Mouse (Mus musculus) brain, embryonic 14.5 days (tissue): ENCODE measurements at regions not wholly inside any gene's neighbourhood (a gene's known extent, or its start where the extent isn't known, plus 50 kb on each side); places are given as distances from the start of the nearest gene placed in this dataset.

Experiments used
- CTCF ChIP-seq: fragments of 200-500 bp; IDR thresholded peaks from 2 replicates; pipeline ENCODE4 v1.5.1; 2012; ENCODE audit warnings: inconsistent platforms, mild to moderate bottlenecking, moderate library complexity, borderline replicate concordance; ENCODE audit not compliant: insufficient read depth, insufficient read length; ENCODE audit errors: extremely low read depth
- POLR2A ChIP-seq: fragments of 200-500 bp; IDR thresholded peaks from 2 replicates; pipeline ENCODE4 v1.6.1; 2012; ENCODE audit warnings: mild to moderate bottlenecking, inconsistent platforms, borderline replicate concordance; ENCODE audit not compliant: poor library complexity, insufficient read depth, insufficient read length, severe bottlenecking; ENCODE audit errors: extremely low read depth

- TF ChIP-seq CTCF (no peak), POLR2A (no peak)
Measured at GRCm38 (mm10) chr4:12476717-12477116, 304.9 kb upstream of the Fam92a start.
